Mouse (Mus musculus) olfactory bulb, adult 2 months (tissue): ENCODE results near the gene Fstl4.

ENCODE experiments used
- CTCF ChIP-seq: fragments of 200-500 bp; IDR thresholded peaks from 2 replicates; pipeline ENCODE4 v1.5.1; 2012; ENCODE audit warnings: low read depth, mild to moderate bottlenecking, low read length, moderate library complexity; ENCODE audit not compliant: insufficient read depth
- POLR2A ChIP-seq: fragments of 200-500 bp; IDR thresholded peaks from 2 replicates; pipeline ENCODE4 v1.6.1; 2012; ENCODE audit warnings: mild to moderate bottlenecking, low read depth, low read length, moderate library complexity; ENCODE audit not compliant: insufficient read depth

DNA sequence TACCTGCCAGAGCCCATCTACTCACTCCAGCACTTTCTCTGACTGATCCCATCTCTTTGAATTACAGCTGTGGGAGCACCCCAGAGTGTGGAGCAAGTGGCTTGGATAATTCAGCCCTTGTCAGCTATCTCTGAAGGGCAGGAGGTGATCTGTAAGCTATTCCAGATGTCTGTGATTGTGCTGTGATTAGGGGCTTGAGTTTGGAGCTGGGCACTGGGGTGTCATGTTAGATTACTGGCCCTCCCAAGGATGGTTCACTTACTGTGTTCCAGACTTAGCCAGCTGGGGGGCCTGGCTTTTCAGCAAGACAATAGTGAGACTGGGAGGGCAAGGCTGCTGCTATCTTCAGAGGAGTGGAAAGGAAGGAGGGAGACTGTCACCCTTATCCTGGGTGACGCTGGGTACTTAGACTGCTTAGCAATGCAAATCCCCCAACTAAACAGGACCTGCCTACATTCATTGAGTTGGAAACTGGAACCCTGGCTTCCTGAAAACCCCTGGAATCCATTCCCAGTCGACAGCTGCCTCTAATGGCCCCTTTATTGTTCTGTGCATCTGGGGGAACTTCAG lies 56.0 kb downstream of the Fstl4 start:
- TF ChIP-seq CTCF (no peak), POLR2A (no peak)
